Comparison of ENCODE assay signal across 8 mouse cellular contexts in the genomic region with DNA sequence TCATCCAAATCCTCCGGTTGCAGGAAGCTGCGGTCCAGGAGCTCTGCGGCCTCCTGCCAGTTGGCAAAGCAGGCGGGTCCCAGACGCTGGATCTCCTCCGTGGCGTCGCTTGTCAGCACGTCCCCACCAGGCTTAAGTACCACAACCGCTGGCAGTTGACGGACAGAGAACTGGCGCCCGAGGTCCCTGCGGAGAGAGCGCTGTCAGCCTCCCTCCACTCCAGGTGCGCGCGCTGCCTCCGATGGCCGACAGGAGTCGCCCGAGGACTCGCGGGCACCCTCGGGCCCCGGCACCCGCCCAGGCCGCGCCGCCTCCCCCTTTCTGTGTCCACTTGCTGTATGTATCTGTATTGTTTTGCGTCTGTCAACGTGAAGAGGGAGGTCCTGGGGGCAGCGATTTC. TPM values are rescaled to one million over a fixed set of nuclear protein-coding genes. Genes with fewer than 3 reads are reported as not detected.
DNase-seq lines count a peak whose midpoint lies in the region; ATAC-seq and TF ChIP-seq lines count a peak whose summit lies in the region.

No protein-coding gene starts in this region.

- peaks cover 56% of the 10 kb centered on the region for H3K27me3 ChIP-seq in embryonic facial prominence, embryonic 15.5 days
- H3K27me3 ChIP-seq in heart, embryonic 13.5 days (replicated peaks), result peaks cover 93% of the 10 kb centered on the region
- peaks cover 42% of the 10 kb centered on the region for H3K27me3 ChIP-seq in kidney, embryonic 16.5 days (ENCODE audit: insufficient read depth, low read length)
- H3K27me3 ChIP-seq in neural tube, embryonic 13.5 days, result peaks cover 98% of the 10 kb centered on the region
- H3K27me3 ChIP-seq in testis, adult 2 months (ENCODE audit: control insufficient read depth, insufficient read depth, low read length), result no peaks in the 10 kb centered on the region

- 0 out of 2 replicates have a peak, but pooled peaks cover 5% of the 10 kb centered on the region for H3K9me3 ChIP-seq in embryonic facial prominence, embryonic 15.5 days (replicated peaks)
- peaks cover 7% of the 10 kb centered on the region; the same call in 1 of the 2 replicates for H3K9me3 ChIP-seq in heart, embryonic 13.5 days
- peaks cover 6% of the 10 kb centered on the region; the same call in 1 of the 2 replicates for H3K9me3 ChIP-seq in kidney, embryonic 16.5 days (ENCODE audit: low read length)
- no peaks in the 10 kb centered on the region for H3K9me3 ChIP-seq in neural tube, embryonic 13.5 days

- DNase-seq in 416B (ENCODE audit: low read depth), result peak; percentile 65
- DNase-seq in adrenal gland, postnatal 36 days, result peak; percentile 89 to 94
- DNase-seq in lung, adult 18-20 months, result peak; percentile 72 to 84

- peak; percentile 72 for TF ChIP-seq CTCF in testis, adult 2 months (IDR thresholded peaks at IDR 0.05; ENCODE audit: control insufficient read depth, insufficient read depth, insufficient replicate concordance, low read depth, low read length)

- H3K36me3 ChIP-seq in embryonic facial prominence, embryonic 15.5 days, result no peaks in the 10 kb centered on the region
- no peaks in the 10 kb centered on the region for H3K36me3 ChIP-seq in heart, embryonic 13.5 days
- no peaks in the 10 kb centered on the region for H3K36me3 ChIP-seq in kidney, embryonic 16.5 days (ENCODE audit: insufficient read depth, low read length)
- no peaks in the 10 kb centered on the region for H3K36me3 ChIP-seq in neural tube, embryonic 13.5 days
- no peaks in the 10 kb centered on the region for H3K36me3 ChIP-seq in testis, adult 2 months (ENCODE audit: control insufficient read depth, insufficient read depth, low read length)

- peak overlapping the region; percentile 30 for H3K4me3 ChIP-seq in embryonic facial prominence, embryonic 15.5 days (replicated peaks)
- H3K4me3 ChIP-seq in heart, embryonic 13.5 days, result peak overlapping the region; percentile 40
- peak overlapping the region; percentile 32 for H3K4me3 ChIP-seq in kidney, embryonic 16.5 days (ENCODE audit: low read length)
- peak overlapping the region; percentile 28 for H3K4me3 ChIP-seq in neural tube, embryonic 13.5 days
- peak overlapping the region; percentile 67 for H3K4me3 ChIP-seq in testis, adult 2 months (ENCODE audit: control insufficient read depth, low read depth, low read length)

- peak overlapping the region; percentile 52 for H3K4me2 ChIP-seq in embryonic facial prominence, embryonic 15.5 days (replicated peaks)
- H3K4me2 ChIP-seq in heart, embryonic 13.5 days, result peak overlapping the region; percentile 61
- peak overlapping the region; percentile 50 for H3K4me2 ChIP-seq in kidney, embryonic 16.5 days (replicated peaks; ENCODE audit: low read depth, low read length)
- peak overlapping the region; percentile 48 for H3K4me2 ChIP-seq in neural tube, embryonic 13.5 days

- H3K27ac ChIP-seq in embryonic facial prominence, embryonic 15.5 days (replicated peaks), result no peak overlapping the region
- H3K27ac ChIP-seq in heart, embryonic 13.5 days (replicated peaks), result no peak overlapping the region
- H3K27ac ChIP-seq in kidney, embryonic 16.5 days (ENCODE audit: low read length), result no peak overlapping the region
- H3K27ac ChIP-seq in neural tube, embryonic 13.5 days (replicated peaks), result no peak overlapping the region
- no peak overlapping the region for H3K27ac ChIP-seq in testis, adult 2 months (ENCODE audit: control insufficient read depth, insufficient read depth, low read depth, low read length)

- WGBS in embryonic facial prominence, embryonic 15.5 days, result under 1% methylated on average over 33 of the region's 33 CpGs
- 2% methylated on average over 33 of the region's 33 CpGs for WGBS in heart, embryonic 13.5 days
- 1% methylated on average over 33 of the region's 33 CpGs for WGBS in kidney, embryonic 16.5 days
- WGBS in neural tube, embryonic 13.5 days, result 1% methylated on average over 30 of the region's 33 CpGs

- TF ChIP-seq POLR2A in testis, adult 2 months (IDR thresholded peaks at IDR 0.05; ENCODE audit: control insufficient read depth, low read depth, low read length), result no peak

- 0 out of 2 replicates have a peak overlapping the region, but pooled peaks have one; percentile 9 for H3K9ac ChIP-seq in embryonic facial prominence, embryonic 15.5 days
- H3K9ac ChIP-seq in heart, embryonic 13.5 days, result peak overlapping the region; percentile 64
- H3K9ac ChIP-seq in kidney, embryonic 16.5 days (replicated peaks; ENCODE audit: low read length), result peak overlapping the region; percentile 9
- H3K9ac ChIP-seq in neural tube, embryonic 13.5 days, result peak overlapping the region; percentile 43

- no peak; the same call in 1 of the 2 replicates for ATAC-seq in embryonic facial prominence, embryonic 15.5 days (ENCODE audit: insufficient number of reproducible peaks, low FRiP score, low TSS enrichment, low read depth)
- ATAC-seq in heart, embryonic 13.5 days (ENCODE audit: extremely low read depth, insufficient number of reproducible peaks, low FRiP score, low TSS enrichment), result no peak
- ATAC-seq in kidney, embryonic 16.5 days (ENCODE audit: low FRiP score, low TSS enrichment), result 0 out of 2 replicates have a peak, but pooled peaks have one; percentile 34
- peak; percentile 64; the same call in 1 of the 2 replicates for ATAC-seq in neural tube, embryonic 13.5 days (ENCODE audit: low read depth)

- H3K4me1 ChIP-seq in embryonic facial prominence, embryonic 15.5 days, result peaks cover 24% of the 10 kb centered on the region
- H3K4me1 ChIP-seq in heart, embryonic 13.5 days, result peaks cover 22% of the 10 kb centered on the region
- H3K4me1 ChIP-seq in kidney, embryonic 16.5 days (ENCODE audit: insufficient read depth, low read length), result peaks cover 14% of the 10 kb centered on the region
- peaks cover 17% of the 10 kb centered on the region for H3K4me1 ChIP-seq in neural tube, embryonic 13.5 days (replicated peaks)
- peaks cover 18% of the 10 kb centered on the region for H3K4me1 ChIP-seq in testis, adult 2 months (ENCODE audit: control insufficient read depth, insufficient read depth, low read length)

RNA-seq across cellular contexts. Expression of gene Nxnl1, which starts 3.6 kb away (rescaled TPM):
- 1 to 10 TPM in 1 of 2 experiments, under 1 TPM in 1; 0.73 to 1.7 TPM for total RNA-seq in adrenal gland, postnatal 36 days (2021)
- 0.13 and 0.18 TPM in 2 replicates for polyA plus RNA-seq in embryonic facial prominence, embryonic 15.5 days (2015; fragmentation: Nextera tagmentation; extraction: Ambion mirVana)
- polyA plus RNA-seq in heart, embryonic 13.5 days (2015; fragmentation: Nextera tagmentation; extraction: Ambion mirVana), result not detected in 2 replicates
- polyA plus RNA-seq in kidney, embryonic 16.5 days (2015; fragmentation: Nextera tagmentation; extraction: Ambion mirVana), result 0.24 and 0.31 TPM in 2 replicates
- polyA plus RNA-seq in neural tube, embryonic 13.5 days (2015; fragmentation: Nextera tagmentation; extraction: Ambion mirVana), result not detected in 2 replicates
- 0.29 and 0.47 TPM in 2 replicates for polyA plus RNA-seq in testis, adult 2 months (2012; rRNA removed)

RNA-seq across cellular contexts. Expression of gene Tmem221, which starts 4.1 kb away (rescaled TPM):
- total RNA-seq in adrenal gland, postnatal 36 days (2021), result 1 to 10 TPM; 3.5 to 7.7 TPM
- 1.2 and 1.7 TPM in 2 replicates for polyA plus RNA-seq in embryonic facial prominence, embryonic 15.5 days (2015; fragmentation: Nextera tagmentation; extraction: Ambion mirVana)
- polyA plus RNA-seq in heart, embryonic 13.5 days (2015; fragmentation: Nextera tagmentation; extraction: Ambion mirVana), result 0.27 and 0.41 TPM in 2 replicates
- 16.3 and 16.7 TPM in 2 replicates for polyA plus RNA-seq in kidney, embryonic 16.5 days (2015; fragmentation: Nextera tagmentation; extraction: Ambion mirVana)
- polyA plus RNA-seq in neural tube, embryonic 13.5 days (2015; fragmentation: Nextera tagmentation; extraction: Ambion mirVana), result 0.25 TPM in 1 of 2 replicates, not detected in the other
- polyA plus RNA-seq in testis, adult 2 months (2012; rRNA removed), result 0.86 and 0.88 TPM in 2 replicates

RNA-seq across cellular contexts. Expression of gene Slc27a1, which starts 5.9 kb away (rescaled TPM):
- total RNA-seq in adrenal gland, postnatal 36 days (2021), result 100 to 1,000 TPM; 177 to 245 TPM
- polyA plus RNA-seq in embryonic facial prominence, embryonic 15.5 days (2015; fragmentation: Nextera tagmentation; extraction: Ambion mirVana), result 51.1 and 55.7 TPM in 2 replicates
- polyA plus RNA-seq in heart, embryonic 13.5 days (2015; fragmentation: Nextera tagmentation; extraction: Ambion mirVana), result 18.2 and 18.3 TPM in 2 replicates
- polyA plus RNA-seq in kidney, embryonic 16.5 days (2015; fragmentation: Nextera tagmentation; extraction: Ambion mirVana), result 49.8 and 56.2 TPM in 2 replicates
- polyA plus RNA-seq in neural tube, embryonic 13.5 days (2015; fragmentation: Nextera tagmentation; extraction: Ambion mirVana), result 81.7 and 82.0 TPM in 2 replicates
- 72.5 and 82.1 TPM in 2 replicates for polyA plus RNA-seq in testis, adult 2 months (2012; rRNA removed)

RNA-seq across cellular contexts. Expression of gene Mvb12a, which starts 20.0 kb away (rescaled TPM):
- 10 to 100 TPM; 65.8 to 78.6 TPM for total RNA-seq in adrenal gland, postnatal 36 days (2021)
- polyA plus RNA-seq in embryonic facial prominence, embryonic 15.5 days (2015; fragmentation: Nextera tagmentation; extraction: Ambion mirVana), result 86.8 and 92.9 TPM in 2 replicates
- 58.8 and 59.5 TPM in 2 replicates for polyA plus RNA-seq in heart, embryonic 13.5 days (2015; fragmentation: Nextera tagmentation; extraction: Ambion mirVana)
- polyA plus RNA-seq in kidney, embryonic 16.5 days (2015; fragmentation: Nextera tagmentation; extraction: Ambion mirVana), result 114 and 118 TPM in 2 replicates
- polyA plus RNA-seq in neural tube, embryonic 13.5 days (2015; fragmentation: Nextera tagmentation; extraction: Ambion mirVana), result 56.2 and 60.7 TPM in 2 replicates
- 55.1 and 61.7 TPM in 2 replicates for polyA plus RNA-seq in testis, adult 2 months (2012; rRNA removed)

RNA-seq across cellular contexts. Expression of gene Bst2, which starts 25.5 kb away (rescaled TPM):
- total RNA-seq in adrenal gland, postnatal 36 days (2021), result 10 to 100 TPM; 65.6 to 87.4 TPM
- 34.8 and 35.5 TPM in 2 replicates for polyA plus RNA-seq in embryonic facial prominence, embryonic 15.5 days (2015; fragmentation: Nextera tagmentation; extraction: Ambion mirVana)
- 34.0 and 39.5 TPM in 2 replicates for polyA plus RNA-seq in heart, embryonic 13.5 days (2015; fragmentation: Nextera tagmentation; extraction: Ambion mirVana)
- 53.6 and 55.6 TPM in 2 replicates for polyA plus RNA-seq in kidney, embryonic 16.5 days (2015; fragmentation: Nextera tagmentation; extraction: Ambion mirVana)
- 16.0 and 23.4 TPM in 2 replicates for polyA plus RNA-seq in neural tube, embryonic 13.5 days (2015; fragmentation: Nextera tagmentation; extraction: Ambion mirVana)
- 16.0 and 19.8 TPM in 2 replicates for polyA plus RNA-seq in testis, adult 2 months (2012; rRNA removed)

Comparison
In these comparisons a context has a peak if more than half of its experiments do, and no peak if none do; other contexts are left out.
1. ATAC-seq: peak in kidney, embryonic 16.5 days (single experiment) and neural tube, embryonic 13.5 days (single experiment); none in embryonic facial prominence, embryonic 15.5 days (single experiment) and heart, embryonic 13.5 days (single experiment).
2. H3K9ac ChIP-seq: peak in every context shown above with its lines; median percentile 64 in heart, embryonic 13.5 days; 43 in neural tube, embryonic 13.5 days; 9 in embryonic facial prominence, embryonic 15.5 days; 9 in kidney, embryonic 16.5 days.
3. Peak in every context shown above with its lines, with median percentiles within 50 percentile points of each other: DNase-seq, H3K4me2 ChIP-seq and H3K4me3 ChIP-seq.